Mouse (Mus musculus) ovary, adult 18-20 months (tissue): ENCODE results near the gene Gm6337.
"Not testable (repeated sequence)": the region's sequence is repeated elsewhere in the genome, so short reads cannot be mapped to it uniquely, and the experiment has no call there.

Experiments
- DNase-seq: peaks from one replicate; pipeline ENCODE4 v3.0.0; 2022; ENCODE audit warnings: low spot score, mixed read lengths

Gene Gm6337

GRCm38 (mm10) chr14:6058167-6058566 lies at the start of gene Gm6337:
TSS of gene Gm6337 (minus strand) at chr14:6058267.
- not testable (repeated sequence) for DNase-seq

- DNase-seq: not testable (repeated sequence)
These were observed 49.4 kb upstream of the Gm6337 start for GRCm38 (mm10) chr14:6107500-6107899.

GRCm38 (mm10) chr14:6093842-6094241 lies 35.8 kb upstream of the Gm6337 start, which contains the start of gene Gm8206:
TSS of gene Gm8206 (minus strand) at chr14:6093942.
- not testable (repeated sequence) for DNase-seq
